Mouse (Mus musculus) spleen, postnatal 4 days (tissue): ENCODE results near the gene Dkk3.
"Not testable (repeated sequence)": the region's sequence is repeated elsewhere in the genome, so short reads cannot be mapped to it uniquely, and the experiment has no call there.

Experiments used
- DNase-seq, 2 experiments: peaks; one replicate each; pipeline ENCODE4 v3.0.0; 2022; ENCODE audit warnings: low spot score in 2 of 2

Gene Dkk3

DNA sequence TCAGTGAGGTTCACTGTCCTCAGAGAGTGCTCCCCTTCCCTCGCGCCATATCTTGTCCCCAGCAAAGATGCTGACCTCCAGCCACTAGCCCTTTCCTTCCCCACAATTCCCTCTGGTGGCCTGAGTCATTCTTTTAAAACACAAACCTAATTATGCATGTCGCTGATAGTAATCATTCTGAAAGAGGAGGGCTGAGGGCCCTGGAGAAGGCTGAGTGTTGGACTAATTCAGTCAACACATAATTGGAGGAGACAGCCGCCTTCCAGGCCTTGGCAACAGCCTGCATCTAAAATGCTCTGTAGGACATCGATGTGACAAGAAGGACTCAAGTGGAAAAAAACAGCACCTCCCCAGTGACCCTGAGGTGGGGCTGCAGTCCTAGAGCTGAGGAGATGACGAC is 29.0 kb downstream of the Dkk3 start:
- DNase-seq, result no peak

DNA sequence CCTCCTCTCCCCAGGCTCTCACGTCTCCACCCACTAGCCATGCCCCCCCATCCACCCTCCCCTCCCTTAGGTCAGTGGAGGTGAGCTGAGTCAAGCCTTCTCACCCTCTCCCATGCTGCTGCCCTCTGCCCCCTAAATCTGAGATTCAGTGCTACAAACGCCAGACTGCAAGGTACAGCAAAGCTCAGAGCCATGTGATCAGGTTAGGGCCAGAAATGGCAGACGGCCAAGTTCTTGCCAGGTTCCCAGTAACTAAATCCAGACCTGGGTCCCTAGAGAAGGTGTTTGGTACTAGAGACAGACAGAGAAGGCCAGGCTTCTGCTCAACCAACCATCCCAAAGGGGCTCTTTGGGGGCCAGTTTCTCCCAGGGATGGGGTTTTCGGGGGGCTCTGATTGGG is 30.0 kb downstream of the Dkk3 start:
- DNase-seq, result no peak

DNA sequence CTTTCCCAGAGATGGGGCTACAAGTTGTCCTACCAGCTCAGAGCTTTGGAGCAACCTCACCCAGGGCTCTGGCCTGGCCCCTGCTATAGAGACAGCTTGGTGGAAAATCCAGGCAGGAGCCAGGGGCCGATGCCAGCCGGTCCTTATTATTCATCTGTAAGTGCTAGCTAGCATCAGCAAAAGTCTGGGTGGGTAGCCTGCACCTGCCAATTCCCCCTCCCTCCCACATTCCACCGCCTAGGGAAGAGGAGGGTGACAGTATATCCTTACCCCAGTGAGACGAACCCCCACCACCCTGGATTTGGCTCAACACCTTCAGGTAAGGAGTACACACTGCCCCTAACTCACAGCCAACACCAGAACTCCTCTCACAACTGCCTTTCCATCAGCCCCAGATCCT is 30.9 kb downstream of the Dkk3 start:
- DNase-seq, result no peak

DNA sequence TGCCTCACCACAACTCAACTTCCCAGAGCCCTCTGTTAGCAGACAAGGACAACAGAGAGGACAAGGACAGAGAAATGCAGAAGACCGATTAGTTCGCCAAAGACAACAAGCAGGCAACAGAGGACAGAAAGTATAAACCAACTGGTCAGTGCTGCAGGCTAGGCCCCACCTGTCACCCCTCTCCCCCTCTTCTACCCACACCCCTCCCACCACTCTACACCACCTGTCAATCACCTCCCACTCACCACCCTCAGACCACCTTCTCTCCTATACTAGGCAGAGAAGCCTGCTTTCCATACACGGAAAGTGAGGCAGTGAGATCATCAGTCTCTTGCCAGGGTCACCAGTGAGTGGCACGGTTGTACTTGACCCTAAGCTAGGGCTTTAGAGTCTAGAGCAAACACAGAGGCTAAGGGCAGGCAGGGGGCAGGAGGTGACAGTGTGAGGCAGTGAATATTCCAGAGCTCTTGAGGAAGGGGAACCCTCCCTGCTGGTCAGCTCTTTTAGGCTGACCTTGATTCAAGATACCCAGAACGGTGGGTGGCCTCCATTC is 31.7 kb downstream of the Dkk3 start:
- DNase-seq, result no peak

- no peak for DNase-seq
Observed at GRCm38 (mm10) chr7:112125625-112126260, 33.1 kb downstream of the Dkk3 start.

DNA sequence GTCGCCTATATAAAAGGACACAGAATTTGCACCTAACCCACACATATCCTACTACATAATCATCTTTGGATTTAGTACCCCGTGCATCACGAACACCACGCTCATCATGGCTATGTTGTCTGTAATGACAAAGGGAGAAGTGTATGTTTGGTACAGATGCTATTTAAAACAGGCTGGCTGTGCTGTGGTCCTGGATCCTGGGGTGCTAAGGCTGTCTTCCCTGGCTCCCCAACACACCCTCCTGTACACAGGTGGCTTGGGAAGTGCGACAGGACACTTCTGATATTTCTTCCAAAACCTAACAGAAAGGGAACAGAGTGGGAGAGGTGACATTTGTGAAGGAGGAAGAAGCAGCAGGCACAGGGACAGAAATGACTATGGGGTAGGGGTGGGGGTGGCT is 35.2 kb downstream of the Dkk3 start:
- DNase-seq, result no peak

DNA sequence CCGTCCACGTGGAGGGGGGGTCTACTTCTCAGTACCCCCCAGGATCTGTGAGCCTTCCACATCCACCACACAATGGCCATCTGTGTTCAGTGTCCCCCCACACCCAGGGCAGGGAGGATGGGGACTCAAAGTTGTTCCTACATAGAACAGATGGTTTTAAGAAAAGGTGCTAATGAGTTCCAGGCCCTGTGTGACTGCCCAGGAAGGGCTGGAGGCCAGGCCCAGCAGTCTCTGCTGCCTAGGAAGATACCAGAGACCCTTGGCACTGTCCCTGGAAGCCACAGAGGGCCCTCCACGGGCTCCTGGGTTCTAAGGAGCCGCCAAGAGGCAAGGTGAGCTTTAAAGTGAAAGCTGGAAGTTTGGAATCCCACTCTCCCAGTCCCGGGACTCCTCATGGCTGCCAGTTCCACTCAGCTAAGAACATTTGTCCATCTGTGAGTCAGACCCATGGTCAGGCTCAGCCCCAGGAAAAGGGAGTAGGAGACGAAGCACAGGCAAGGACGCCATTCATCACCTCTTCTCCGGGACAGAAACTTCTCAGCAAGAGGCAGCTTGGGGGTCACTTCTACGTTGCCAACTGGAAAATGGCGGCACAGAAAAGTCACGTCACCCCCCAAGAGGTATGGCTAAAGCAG is 36.9 kb downstream of the Dkk3 start:
- DNase-seq, result no peak

- DNase-seq, result no peak
Observed at GRCm38 (mm10) chr7:112120861-112121810, 37.7 kb downstream of the Dkk3 start.

- DNase-seq, result no peak
Observed at GRCm38 (mm10) chr7:112119248-112119647, 39.6 kb downstream of the Dkk3 start.

GRCm38 (mm10) chr7:112118086-112118485 is 40.8 kb downstream of the Dkk3 start:
- DNase-seq, result no peak

- no peak for DNase-seq
Observed at GRCm38 (mm10) chr7:112117501-112117900, 41.4 kb downstream of the Dkk3 start.

DNA sequence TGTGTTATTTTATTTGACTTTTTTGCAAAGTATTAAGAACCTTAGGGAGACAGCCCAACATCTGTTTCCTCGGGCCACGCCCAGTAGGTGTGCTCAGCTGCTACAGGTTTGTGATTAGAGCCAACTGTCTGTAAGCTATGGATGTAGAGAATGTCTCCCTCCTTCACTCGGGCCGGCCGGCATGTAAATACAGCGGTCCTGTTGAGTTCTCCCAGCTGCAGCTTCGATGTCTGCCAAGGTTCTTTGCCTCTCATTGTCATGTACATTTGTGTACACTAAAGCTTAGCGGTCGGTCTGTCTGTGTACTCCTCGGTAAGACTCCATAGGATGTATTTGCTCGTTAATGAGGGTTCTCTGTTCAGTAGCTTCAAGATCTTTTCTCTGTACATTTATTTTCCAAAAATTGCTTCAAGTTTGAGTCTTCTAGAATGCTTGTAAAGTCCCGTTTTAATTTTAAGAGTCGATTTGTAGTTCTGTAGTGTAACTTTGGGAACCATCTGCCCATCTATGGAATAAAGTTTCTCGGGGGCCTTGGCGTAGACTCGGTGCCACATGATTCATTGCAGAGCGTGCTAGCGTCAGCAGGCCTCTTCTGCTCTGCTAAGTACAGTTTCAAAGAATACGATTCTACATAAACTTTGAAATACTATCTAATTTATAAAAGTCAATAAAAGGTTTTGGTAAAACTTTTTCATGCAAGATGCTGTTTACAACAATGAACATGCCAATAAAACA is 48.1 kb downstream of the Dkk3 start:
- no peak for DNase-seq

DNA sequence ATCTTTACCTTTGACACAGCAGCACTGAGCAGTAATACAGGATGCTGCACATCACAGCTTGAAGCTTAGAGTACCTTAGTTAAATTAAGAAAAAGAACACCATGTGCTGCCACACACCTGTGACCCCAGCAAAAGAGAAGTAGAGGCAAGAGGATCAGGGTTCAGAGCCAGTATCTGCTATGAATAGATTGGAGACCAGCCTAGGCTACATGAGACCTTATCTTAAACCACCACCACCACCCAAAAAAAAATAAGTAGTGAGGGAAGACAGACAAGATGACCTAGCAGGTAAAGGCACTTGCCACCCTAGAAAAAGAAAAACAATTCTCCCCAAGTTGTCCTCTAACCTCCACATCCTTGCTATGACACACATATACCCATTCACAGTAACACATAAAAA is 50.1 kb downstream of the Dkk3 start:
- DNase-seq, result no peak

DNA sequence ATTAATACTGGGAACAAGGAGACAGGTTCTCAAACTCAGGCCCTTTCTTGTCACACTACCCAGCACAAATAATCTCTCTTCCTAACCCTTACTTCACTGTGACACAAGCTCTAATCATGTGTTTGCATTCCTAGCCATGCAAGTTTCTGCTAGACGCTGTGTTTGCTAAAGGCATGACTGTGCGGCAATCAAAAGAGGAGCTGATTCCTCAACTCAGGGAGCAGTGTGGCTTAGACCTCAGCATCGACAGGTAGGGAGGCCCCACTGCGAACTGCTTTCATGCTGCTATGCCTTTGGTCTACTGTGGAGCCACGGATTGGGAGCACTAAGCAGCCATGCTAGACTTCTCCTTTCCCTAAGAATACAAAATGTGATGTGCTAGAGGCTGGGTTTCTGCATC is 55.0 kb downstream of the Dkk3 start:
- no peak for DNase-seq

GRCm38 (mm10) chr7:112102933-112103332 is 55.9 kb downstream of the Dkk3 start:
- DNase-seq, result no peak

DNA sequence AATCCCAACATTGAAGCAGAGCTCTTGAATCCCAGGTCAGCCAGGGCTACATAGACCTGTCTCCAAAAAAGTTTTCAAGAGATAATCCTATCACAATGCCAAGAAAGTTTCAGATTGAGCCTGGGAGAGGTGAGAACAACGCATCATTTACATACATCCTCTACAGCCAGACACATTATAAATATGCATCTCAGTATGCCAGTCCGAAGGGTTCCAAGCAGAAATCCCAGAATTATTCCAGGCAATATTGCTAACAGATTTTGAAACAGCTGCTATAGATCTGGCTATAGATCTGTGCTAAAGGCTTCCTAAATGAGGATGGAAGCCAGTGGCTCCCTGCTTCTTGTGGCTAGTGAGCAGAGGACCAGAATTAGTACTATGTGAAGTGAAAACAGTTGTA is 58.0 kb downstream of the Dkk3 start:
- DNase-seq, result no peak

DNA sequence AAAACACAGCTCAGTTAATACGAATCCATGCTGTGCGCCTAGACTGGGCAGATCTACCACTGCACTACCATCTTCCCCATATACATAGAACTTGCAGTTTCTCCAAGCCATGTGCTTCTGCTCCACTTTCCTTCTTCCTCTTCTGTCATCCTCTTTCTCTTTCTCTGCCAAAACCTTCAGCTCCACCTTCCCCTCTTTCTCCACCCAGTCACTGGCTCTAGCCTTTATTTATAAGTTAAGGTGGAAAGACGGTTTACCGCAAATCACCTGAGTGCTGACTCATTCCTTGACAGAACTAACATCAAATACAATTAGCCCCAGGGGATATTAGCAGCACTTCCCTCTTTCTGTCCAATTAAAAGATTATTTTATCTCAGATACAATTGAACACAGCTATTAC is 63.9 kb downstream of the Dkk3 start:
- DNase-seq, result not testable (repeated sequence)

GRCm38 (mm10) chr7:112086186-112086585 is 72.7 kb downstream of the Dkk3 start:
- DNase-seq, result no peak

DNA sequence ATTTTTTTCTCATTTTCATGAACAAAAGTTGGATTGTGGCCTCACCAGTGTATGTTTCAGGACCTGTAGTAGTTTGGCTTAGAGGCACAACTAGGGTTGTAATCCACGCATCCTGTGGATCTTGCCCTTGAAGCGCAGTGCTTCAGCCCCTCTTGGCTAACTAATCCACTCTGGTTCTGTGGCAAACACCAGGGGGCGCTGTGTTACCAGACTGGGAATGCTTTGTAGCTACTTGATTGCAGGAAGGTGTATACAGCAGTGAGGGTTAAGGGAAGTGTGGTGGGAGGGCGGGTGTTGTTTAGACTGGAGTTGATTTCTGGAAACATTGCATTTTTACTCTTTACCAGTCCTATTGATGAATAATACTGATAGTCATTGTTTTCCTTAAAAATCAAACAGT is 73.8 kb downstream of the Dkk3 start:
- DNase-seq, result peak; percentile 72 to 92

- DNase-seq, result no peak
Observed at GRCm38 (mm10) chr7:112084222-112084621, 74.6 kb downstream of the Dkk3 start.

- no peak for DNase-seq
Observed at GRCm38 (mm10) chr7:112082636-112083035, 76.2 kb downstream of the Dkk3 start.

DNA sequence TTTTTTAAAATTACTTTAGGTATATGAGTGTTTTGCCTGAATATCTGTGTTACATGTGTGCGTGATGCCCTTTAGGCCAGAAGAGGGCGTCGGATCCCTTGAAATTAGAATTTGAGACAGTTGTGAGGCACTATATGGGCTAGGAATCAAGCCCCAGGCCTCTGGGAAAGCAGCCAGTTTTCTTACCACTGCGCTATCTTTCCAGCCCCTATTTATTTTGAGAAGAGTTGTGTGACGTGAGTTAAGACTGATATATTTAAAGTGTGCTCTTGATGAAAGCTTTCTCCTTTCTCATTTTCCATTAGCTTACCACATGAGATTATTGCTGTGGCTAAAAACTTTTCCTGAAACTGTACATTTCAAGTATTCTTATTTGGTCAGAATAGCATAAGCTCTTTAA is 84.0 kb downstream of the Dkk3 start:
- DNase-seq, result no peak
